Mouse (Mus musculus) forebrain, embryonic 10.5 days (tissue): Measurements from ENCODE around the gene Magi2. TPM values are rescaled to one million over a fixed set of nuclear protein-coding genes. Genes with fewer than 3 reads are reported as not detected.
"Not testable (repeated sequence)": the region's sequence is repeated elsewhere in the genome, so short reads cannot be mapped to it uniquely, and the experiment has no call there.

Experiments
- DNase-seq: peaks from one replicate; pipeline ENCODE4 v3.0.0-alpha.2; 2017; ENCODE audit warnings: low spot score; ENCODE audit errors: extremely low spot score
- H3K27ac ChIP-seq: fragments of 300-500 bp; sonication (generic); 2 replicates; pipeline ENCODE4 v1.5.1; 2016; ENCODE audit warnings: mild to moderate bottlenecking
- H3K27me3 ChIP-seq: fragments of 300-500 bp; sonication (generic); 2 replicates; pipeline ENCODE4 v1.6.1; 2016; ENCODE audit warnings: mild to moderate bottlenecking; ENCODE audit not compliant: poor library complexity, severe bottlenecking
- H3K36me3 ChIP-seq: fragments of 300-500 bp; sonication (generic); replicated peaks from 2 replicates; pipeline ENCODE4 v1.6.1; 2016; ENCODE audit warnings: mild to moderate bottlenecking, moderate library complexity
- H3K4me1 ChIP-seq: fragments of 300-500 bp; sonication (generic); 2 replicates; pipeline ENCODE4 v1.6.1; 2016
- H3K4me3 ChIP-seq: fragments of 300-500 bp; sonication (generic); 2 replicates; pipeline ENCODE4 v1.5.1; 2016; ENCODE audit warnings: mild to moderate bottlenecking, moderate library complexity
- H3K9me3 ChIP-seq: fragments of 300-500 bp; sonication (generic); 2 replicates; pipeline ENCODE4 v1.6.1; 2016; ENCODE audit warnings: mild to moderate bottlenecking, moderate library complexity
- WGBS: fragments of 180-500 bp; shearing (Covaris S2); methylation state at CpG from one replicate; pipeline ENCODE4 v1.1.7; 2016; 5-methylcytosine and 5-hydroxymethylcytosine counted together
- polyA plus RNA-seq: library from polyadenylated mRNA; unstranded; fragments of >200 nt; fragmentation: Nextera tagmentation; extraction: Ambion mirVana; gene quantifications from 2 replicates; pipeline ENCODE4 v1.2.1, GENCODE M21; 2016

Gene Magi2
- polyA plus RNA-seq, 1 experiment from 2014 or later = 7.4 TPM

- Histone ChIP-seq H3K4me3 (no peak overlapping the region), H3K9me3 (no peaks in the 10 kb centered on the region), H3K4me1 (peaks cover 15% of the 10 kb centered on the region), H3K27me3 (no peaks in the 10 kb centered on the region), H3K36me3 (no peaks in the 10 kb centered on the region), H3K27ac (no peak overlapping the region)
- WGBS = 86% methylated on average over 5 of the region's 5 CpGs
- DNase-seq = no peak
Observed at GRCm38 (mm10) chr5:20699116-20699515, 1472.3 kb downstream of the Magi2 start.

DNA sequence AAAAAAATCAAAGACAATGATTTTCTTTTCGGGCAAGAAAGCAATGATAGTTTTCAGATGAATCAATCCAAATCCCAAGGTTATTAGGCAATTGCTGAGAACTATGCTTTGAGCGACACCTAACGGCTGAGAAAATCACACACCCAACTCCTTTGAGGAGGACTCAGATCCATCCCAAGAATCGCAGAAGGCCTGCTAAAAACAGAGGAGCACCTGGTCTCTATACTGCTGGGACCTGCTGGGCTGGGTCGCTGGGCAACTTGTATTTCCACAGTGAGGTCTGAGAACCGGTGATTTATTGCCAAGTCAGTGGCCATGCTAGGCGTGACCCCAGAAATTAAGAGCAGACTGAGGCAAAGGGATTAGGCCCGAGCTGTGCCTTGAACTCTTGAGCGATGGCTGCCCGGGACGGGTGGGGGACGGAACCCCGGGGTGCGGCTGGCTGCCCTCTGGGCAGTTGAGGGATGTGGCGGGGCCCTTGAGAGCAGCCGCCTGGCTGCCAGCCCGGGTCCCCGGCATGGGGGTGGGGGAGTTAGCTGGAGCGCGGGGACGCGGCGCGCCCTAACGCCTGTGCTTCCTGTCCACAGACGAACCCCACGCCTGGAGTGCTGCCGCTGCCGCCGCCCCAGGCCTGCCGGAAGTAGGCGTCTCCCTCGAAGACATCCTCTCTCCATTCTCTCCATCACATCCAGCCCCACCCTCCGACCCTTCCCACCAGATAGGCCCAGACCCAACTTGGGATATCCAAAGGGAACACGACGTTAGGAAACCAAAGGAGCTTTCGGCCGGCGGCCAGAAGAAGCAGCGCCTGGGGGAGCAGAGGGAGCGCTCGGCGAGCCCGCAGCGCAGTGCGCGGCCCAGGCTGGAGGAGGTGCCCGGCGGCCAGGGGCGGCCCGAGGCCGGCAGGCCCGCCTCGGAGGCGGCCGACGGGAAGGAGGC, 1474.9 kb downstream of the Magi2 start:
- peak; percentile 87 for DNase-seq
- WGBS = under 1% methylated on average over 57 of the region's 57 CpGs
- Histone ChIP-seq H3K4me1 (peaks cover 15% of the 10 kb centered on the region), H3K27me3 (no peaks in the 10 kb centered on the region), H3K27ac (peak overlapping the region; percentile 95), H3K9me3 (no peaks in the 10 kb centered on the region), H3K4me3 (peak overlapping the region; percentile 78), H3K36me3 (no peaks in the 10 kb centered on the region)

DNA sequence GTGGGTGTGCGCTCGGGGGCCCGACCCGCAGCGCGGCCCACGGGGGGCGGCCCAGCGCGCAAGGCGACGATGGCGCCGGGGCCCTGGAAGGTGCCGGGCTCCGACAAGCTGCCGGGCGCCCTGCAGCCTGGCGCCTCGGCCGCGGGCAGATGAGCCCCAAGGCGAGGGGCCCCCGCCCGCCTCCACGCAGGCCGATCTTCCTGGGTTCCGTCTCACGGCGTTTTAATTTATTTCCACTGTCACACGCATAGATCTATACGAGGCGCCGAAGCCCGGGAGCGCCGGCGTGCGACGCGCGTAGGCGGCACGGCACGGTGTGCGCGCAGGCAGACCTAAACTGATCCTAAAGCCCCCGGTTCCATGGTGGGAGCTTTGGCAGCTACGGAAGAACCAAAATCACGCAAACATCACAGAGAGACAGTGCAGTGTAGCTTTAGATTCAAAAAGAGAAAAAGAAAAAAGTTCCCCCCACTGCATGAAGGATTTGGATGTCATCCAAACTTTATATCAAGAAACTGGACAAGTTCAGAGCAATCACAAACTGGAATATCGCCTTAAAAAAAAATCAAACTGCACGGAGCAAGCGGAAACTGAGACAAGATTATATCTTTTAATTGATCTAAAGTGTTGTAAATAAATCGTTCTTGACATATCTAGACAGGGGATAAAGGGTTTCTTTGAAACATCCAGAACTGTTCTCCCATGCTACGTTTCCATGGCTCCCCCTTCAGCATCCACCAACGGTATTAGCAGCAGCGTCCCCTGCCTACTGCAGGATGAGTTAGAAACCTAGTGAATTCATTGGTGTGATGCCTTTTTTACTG, 1475.9 kb downstream of the Magi2 start:
- H3K4me1 ChIP-seq = peaks cover 15% of the 10 kb centered on the region
- WGBS = 2% methylated on average over 56 of the region's 57 CpGs

DNA sequence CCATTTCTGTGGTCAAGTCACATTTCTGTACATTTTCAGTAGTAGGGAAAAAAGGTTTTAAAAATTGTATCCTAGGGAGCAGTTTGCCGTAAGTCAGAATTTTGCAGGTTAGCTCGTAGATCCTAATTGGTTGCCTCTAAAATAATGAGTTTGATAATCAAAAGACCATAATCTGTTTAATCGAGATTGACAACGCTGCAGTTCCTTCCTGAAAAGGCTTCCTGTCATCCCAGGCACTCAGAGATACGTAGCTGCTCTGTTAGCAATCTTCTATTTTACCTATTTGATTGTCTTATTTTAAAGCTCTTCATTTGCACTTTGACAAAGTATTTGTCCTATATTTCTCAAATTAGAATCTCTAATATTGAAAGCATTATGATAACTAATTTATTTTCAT, 1476.5 kb downstream of the Magi2 start:
- no peak for DNase-seq
- Histone ChIP-seq H3K4me1 (peaks cover 15% of the 10 kb centered on the region), H3K4me3 (peak overlapping the region; percentile 78), H3K27me3 (no peaks in the 10 kb centered on the region), H3K36me3 (no peaks in the 10 kb centered on the region), H3K9me3 (no peaks in the 10 kb centered on the region), H3K27ac (no peak overlapping the region)
- WGBS = 67% methylated on average over 5 of the region's 5 CpGs

More for the DNA sequence above, 1475.9 kb downstream of the Magi2 start:
- Histone ChIP-seq H3K9me3 (no peaks in the 10 kb centered on the region), H3K27ac (peak overlapping the region; percentile 95), H3K27me3 (no peaks in the 10 kb centered on the region), H3K4me3 (peak overlapping the region; percentile 78), H3K36me3 (no peaks in the 10 kb centered on the region)
- peak; percentile 44 for DNase-seq

GRCm38 (mm10) chr5:20703971-20704575, 1477.2 kb downstream of the Magi2 start:
- Histone ChIP-seq H3K4me3 (no peak overlapping the region), H3K36me3 (no peaks in the 10 kb centered on the region), H3K27me3 (no peaks in the 10 kb centered on the region), H3K9me3 (no peaks in the 10 kb centered on the region), H3K4me1 (peaks cover 15% of the 10 kb centered on the region), H3K27ac (no peak overlapping the region)
- DNase-seq = no peak
- 90% methylated on average over 13 of the region's 13 CpGs for WGBS

- WGBS = 58% methylated on average over 4 of the region's 4 CpGs
- no peaks in the 10 kb centered on the region for H3K27me3 ChIP-seq
- H3K4me1 ChIP-seq = peaks cover 15% of the 10 kb centered on the region
- no peak overlapping the region for H3K27ac ChIP-seq
- no peak overlapping the region for H3K4me3 ChIP-seq
- H3K36me3 ChIP-seq = no peaks in the 10 kb centered on the region
- H3K9me3 ChIP-seq = no peaks in the 10 kb centered on the region
- no peak for DNase-seq
Observed at GRCm38 (mm10) chr5:20704886-20705285, 1478.0 kb downstream of the Magi2 start.

- not testable (repeated sequence) for DNase-seq
- 92% methylated on average over 16 of the region's 18 CpGs for WGBS
Observed at GRCm38 (mm10) chr5:20706322-20707282, 1479.8 kb downstream of the Magi2 start.

GRCm38 (mm10) chr5:20710845-20711244, 1484.0 kb downstream of the Magi2 start:
- not testable (repeated sequence) for H3K9me3 ChIP-seq, H3K36me3 ChIP-seq, H3K27ac ChIP-seq, H3K4me3 ChIP-seq, H3K27me3 ChIP-seq, H3K4me1 ChIP-seq, DNase-seq
- WGBS = 90% methylated on average over 6 of the region's 6 CpGs

More at GRCm38 (mm10) chr5:20706322-20707282, 1479.8 kb downstream of the Magi2 start:
- not testable (repeated sequence) for H3K9me3 ChIP-seq, H3K27ac ChIP-seq, H3K36me3 ChIP-seq, H3K27me3 ChIP-seq, H3K4me3 ChIP-seq
- H3K4me1 ChIP-seq = peaks cover 15% of the 10 kb centered on the region

GRCm38 (mm10) chr5:20714619-20715018, 1487.8 kb downstream of the Magi2 start:
- H3K27me3 ChIP-seq, H3K4me1 ChIP-seq, H3K9me3 ChIP-seq, H3K4me3 ChIP-seq, DNase-seq, H3K27ac ChIP-seq, H3K36me3 ChIP-seq: not testable (repeated sequence)
- WGBS = 90% methylated on average over 1 of the region's 1 CpGs

GRCm38 (mm10) chr5:20715980-20716379, 1489.1 kb downstream of the Magi2 start:
- not testable (repeated sequence) for DNase-seq
- 90% methylated on average over 6 of the region's 6 CpGs for WGBS

GRCm38 (mm10) chr5:20720201-20720900, 1493.5 kb downstream of the Magi2 start:
- Histone ChIP-seq H3K36me3 (no peaks in the 10 kb centered on the region), H3K4me3 (no peak overlapping the region), H3K9me3 (no peaks in the 10 kb centered on the region), H3K4me1 (no peaks in the 10 kb centered on the region), H3K27me3 (no peaks in the 10 kb centered on the region), H3K27ac (no peak overlapping the region)
- DNase-seq = no peak
- 85% methylated on average over 4 of the region's 4 CpGs for WGBS

More at GRCm38 (mm10) chr5:20715980-20716379, 1489.1 kb downstream of the Magi2 start:
- not testable (repeated sequence) for H3K36me3 ChIP-seq, H3K4me3 ChIP-seq, H3K27me3 ChIP-seq, H3K4me1 ChIP-seq, H3K27ac ChIP-seq, H3K9me3 ChIP-seq
